Mouse (Mus musculus) limb, embryonic 12.5 days (tissue): Measurements from ENCODE around the gene Bcor. TPM values are rescaled to one million over a fixed set of nuclear protein-coding genes. Genes with fewer than 3 reads are reported as not detected.

Experiments used
- ATAC-seq: fragments of 200-750 bp; cut with Nextera tagmentation; 2 replicates; pipeline ENCODE4 v1.8.0; 2017; ENCODE audit warnings: low read depth, moderate TSS enrichment; ENCODE audit not compliant: insufficient number of reproducible peaks, insufficient read depth, low FRiP score, low TSS enrichment
- H3K27ac ChIP-seq: fragments of 300-500 bp; sonication (generic); 2 replicates; pipeline ENCODE4 v1.5.1; 2016; ENCODE audit warnings: mild to moderate bottlenecking, moderate library complexity
- H3K27me3 ChIP-seq: fragments of 300-500 bp; sonication (generic); 2 replicates; pipeline ENCODE4 v1.6.1; 2016; ENCODE audit warnings: mild to moderate bottlenecking, moderate library complexity
- H3K36me3 ChIP-seq: fragments of 300-500 bp; sonication (generic); 2 replicates; pipeline ENCODE4 v1.6.1; 2016; ENCODE audit warnings: mild to moderate bottlenecking, moderate library complexity
- H3K4me1 ChIP-seq: fragments of 300-500 bp; sonication (generic); replicated peaks from 2 replicates; pipeline ENCODE4 v1.6.1; 2016
- H3K4me2 ChIP-seq: fragments of 300-500 bp; sonication (generic); 2 replicates; pipeline ENCODE4 v1.6.1; 2016; ENCODE audit warnings: mild to moderate bottlenecking, moderate library complexity
- H3K4me3 ChIP-seq: fragments of 300-500 bp; sonication (generic); replicated peaks from 2 replicates; pipeline ENCODE4 v1.5.1; 2016; ENCODE audit warnings: mild to moderate bottlenecking
- H3K9ac ChIP-seq: fragments of 300-500 bp; sonication (generic); replicated peaks from 2 replicates; pipeline ENCODE4 v1.6.1; 2016; ENCODE audit warnings: mild to moderate bottlenecking, moderate library complexity
- H3K9me3 ChIP-seq: fragments of 300-500 bp; sonication (generic); 2 replicates; pipeline ENCODE4 v1.6.1; 2016; ENCODE audit warnings: mild to moderate bottlenecking, moderate library complexity
- WGBS: fragments of 180-500 bp; shearing (Covaris S2); methylation state at CpG from one replicate; pipeline ENCODE4 v1.1.7; 2016; 5-methylcytosine and 5-hydroxymethylcytosine counted together
- polyA plus RNA-seq: library from polyadenylated mRNA; unstranded; fragments of >200 nt; fragmentation: Nextera tagmentation; extraction: Ambion mirVana; gene quantifications from 2 replicates; pipeline ENCODE4 v1.2.1, GENCODE M21; 2016

The Bcor gene
- polyA plus RNA-seq, 1 experiment from 2014 or later, result 25.6 TPM

- H3K36me3 ChIP-seq, result no peaks in the 10 kb centered on the region
- no peak overlapping the region for H3K4me3 ChIP-seq
- no peak overlapping the region for H3K9ac ChIP-seq
- 7% methylated on average over 16 of the region's 16 CpGs for WGBS
- H3K4me1 ChIP-seq, result peaks cover 74% of the 10 kb centered on the region
- no peak overlapping the region for H3K27ac ChIP-seq
- H3K27me3 ChIP-seq, result peaks cover 98% of the 10 kb centered on the region
- no peak for ATAC-seq
- H3K4me2 ChIP-seq, result peak overlapping the region; percentile 17
- H3K9me3 ChIP-seq, result no peaks in the 10 kb centered on the region
Measured at GRCm38 (mm10) chrX:12001336-12001735, 158.8 kb downstream of the Bcor start.

GRCm38 (mm10) chrX:12000620-12001019 lies 159.5 kb downstream of the Bcor start:
- Histone ChIP-seq H3K36me3 (no peaks in the 10 kb centered on the region), H3K9me3 (no peaks in the 10 kb centered on the region), H3K4me2 (peak overlapping the region; percentile 58; the same call in 1 of the 2 replicates), H3K4me1 (peaks cover 67% of the 10 kb centered on the region), H3K4me3 (no peak overlapping the region), H3K9ac (no peak overlapping the region), H3K27me3 (peaks cover 93% of the 10 kb centered on the region), H3K27ac (no peak overlapping the region)
- ATAC-seq, result no peak
- WGBS, result 1% methylated on average over 13 of the region's 13 CpGs

- H3K9ac ChIP-seq, result no peak overlapping the region
- H3K36me3 ChIP-seq, result no peaks in the 10 kb centered on the region
- H3K9me3 ChIP-seq, result no peaks in the 10 kb centered on the region
- H3K4me1 ChIP-seq, result peaks cover 60% of the 10 kb centered on the region
- WGBS, result 5% methylated on average over 19 of the region's 19 CpGs
- no peak for ATAC-seq
- no peak overlapping the region for H3K4me3 ChIP-seq
- H3K27ac ChIP-seq, result no peak overlapping the region
- peaks cover 90% of the 10 kb centered on the region for H3K27me3 ChIP-seq
- peak overlapping the region; percentile 58 for H3K4me2 ChIP-seq
Measured at GRCm38 (mm10) chrX:11999951-12000350, 160.2 kb downstream of the Bcor start.

GRCm38 (mm10) chrX:11998934-11999336 lies 161.2 kb downstream of the Bcor start:
- peak overlapping the region; percentile 34 for H3K4me3 ChIP-seq
- peak overlapping the region; percentile 27; the same call in 1 of the 2 replicates for H3K9ac ChIP-seq
- WGBS, result under 1% methylated on average over 22 of the region's 41 CpGs
- H3K27ac ChIP-seq, result 0 out of 2 replicates have a peak overlapping the region, but pooled peaks have one; percentile 35
- peaks cover 50% of the 10 kb centered on the region for H3K4me1 ChIP-seq
- peak; percentile 69 for ATAC-seq
- no peaks in the 10 kb centered on the region for H3K36me3 ChIP-seq
- H3K4me2 ChIP-seq, result peak overlapping the region; percentile 58
- no peaks in the 10 kb centered on the region for H3K9me3 ChIP-seq
- peaks cover 83% of the 10 kb centered on the region for H3K27me3 ChIP-seq

- WGBS, result 100% methylated on average over 2 of the region's 2 CpGs
Measured at GRCm38 (mm10) chrX:11996891-11997290, 163.3 kb downstream of the Bcor start.

GRCm38 (mm10) chrX:11996489-11996888 lies 163.7 kb downstream of the Bcor start:
- no peak overlapping the region for H3K27ac ChIP-seq
- H3K9ac ChIP-seq, result no peak overlapping the region
- no peak overlapping the region for H3K4me2 ChIP-seq
- 68% methylated on average over 6 of the region's 8 CpGs for WGBS
- peaks cover 27% of the 10 kb centered on the region for H3K4me1 ChIP-seq
- peaks cover 58% of the 10 kb centered on the region for H3K27me3 ChIP-seq
- H3K36me3 ChIP-seq, result no peaks in the 10 kb centered on the region
- no peaks in the 10 kb centered on the region for H3K9me3 ChIP-seq
- no peak for ATAC-seq
- H3K4me3 ChIP-seq, result no peak overlapping the region

More at GRCm38 (mm10) chrX:11996891-11997290, 163.3 kb downstream of the Bcor start:
- Histone ChIP-seq H3K4me1 (peaks cover 31% of the 10 kb centered on the region), H3K4me3 (no peak overlapping the region), H3K27me3 (peaks cover 62% of the 10 kb centered on the region), H3K4me2 (no peak overlapping the region), H3K27ac (no peak overlapping the region), H3K9ac (no peak overlapping the region), H3K9me3 (no peaks in the 10 kb centered on the region), H3K36me3 (no peaks in the 10 kb centered on the region)
- ATAC-seq, result no peak

- no peak overlapping the region for H3K27ac ChIP-seq
- H3K4me3 ChIP-seq, result no peak overlapping the region
- H3K27me3 ChIP-seq, result peaks cover 42% of the 10 kb centered on the region
- ATAC-seq, result no peak
- WGBS, result 78% methylated on average over 5 of the region's 5 CpGs
- no peaks in the 10 kb centered on the region for H3K36me3 ChIP-seq
- no peak overlapping the region for H3K9ac ChIP-seq
- H3K4me1 ChIP-seq, result peaks cover 12% of the 10 kb centered on the region
- no peak overlapping the region for H3K4me2 ChIP-seq
- H3K9me3 ChIP-seq, result no peaks in the 10 kb centered on the region
Measured at GRCm38 (mm10) chrX:11993641-11994419, 166.3 kb downstream of the Bcor start.

GRCm38 (mm10) chrX:11989471-11989870 lies 170.7 kb downstream of the Bcor start:
- Histone ChIP-seq H3K4me1 (0 out of 2 replicates have a peak, but pooled peaks cover 6% of the 10 kb centered on the region), H3K4me2 (no peak overlapping the region), H3K9me3 (no peaks in the 10 kb centered on the region), H3K27me3 (peaks cover 29% of the 10 kb centered on the region), H3K36me3 (no peaks in the 10 kb centered on the region), H3K4me3 (no peak overlapping the region), H3K9ac (no peak overlapping the region), H3K27ac (no peak overlapping the region)
- ATAC-seq, result no peak
- 62% methylated on average over 13 of the region's 13 CpGs for WGBS

- Histone ChIP-seq H3K27ac (no peak overlapping the region), H3K27me3 (peaks cover 29% of the 10 kb centered on the region), H3K9me3 (no peaks in the 10 kb centered on the region), H3K36me3 (no peaks in the 10 kb centered on the region), H3K4me1 (0 out of 2 replicates have a peak, but pooled peaks cover 6% of the 10 kb centered on the region), H3K4me3 (no peak overlapping the region), H3K4me2 (no peak overlapping the region), H3K9ac (no peak overlapping the region)
- 74% methylated on average over 7 of the region's 7 CpGs for WGBS
- ATAC-seq, result no peak
Measured at GRCm38 (mm10) chrX:11988191-11988896, 171.8 kb downstream of the Bcor start.

- H3K4me1 ChIP-seq, result 0 out of 2 replicates have a peak, but pooled peaks cover 6% of the 10 kb centered on the region
- peaks cover 29% of the 10 kb centered on the region for H3K27me3 ChIP-seq
- no peak overlapping the region for H3K9ac ChIP-seq
- H3K36me3 ChIP-seq, result no peaks in the 10 kb centered on the region
- H3K9me3 ChIP-seq, result no peaks in the 10 kb centered on the region
- no peak overlapping the region for H3K4me2 ChIP-seq
- H3K27ac ChIP-seq, result no peak overlapping the region
- no peak for ATAC-seq
- 53% methylated on average over 7 of the region's 7 CpGs for WGBS
- no peak overlapping the region for H3K4me3 ChIP-seq
Measured at GRCm38 (mm10) chrX:11987602-11988001, 172.6 kb downstream of the Bcor start.
